Mouse (Mus musculus) cerebellum, postnatal 10 days (tissue): Measurements from ENCODE around the gene Nek8.
"Not testable (repeated sequence)": the region's sequence is repeated elsewhere in the genome, so short reads cannot be mapped to it uniquely, and the experiment has no call there.

Experiments
- DNase-seq, 2 experiments: peaks; one replicate each; pipeline ENCODE4 v3.0.0; 2021; ENCODE audit warnings: mixed read lengths in 2 of 2

Nek8 gene

GRCm38 (mm10) chr11:78137584-78137983 is 38.9 kb downstream of the Nek8 start:
- no peak for DNase-seq

- DNase-seq: no peak
These were observed 40.3 kb downstream of the Nek8 start for GRCm38 (mm10) chr11:78136132-78136531.

GRCm38 (mm10) chr11:78135314-78135713 is 41.2 kb downstream of the Nek8 start:
- not testable (repeated sequence) for DNase-seq

GRCm38 (mm10) chr11:78134344-78134743 is 42.1 kb downstream of the Nek8 start:
- no peak for DNase-seq

GRCm38 (mm10) chr11:78133915-78134314 is 42.6 kb downstream of the Nek8 start:
- DNase-seq: no peak

GRCm38 (mm10) chr11:78129458-78129857 is 47.0 kb downstream of the Nek8 start:
- no peak for DNase-seq

GRCm38 (mm10) chr11:78126739-78127138 is 49.7 kb downstream of the Nek8 start:
- DNase-seq: no peak

- no peak for DNase-seq
These were observed 50.8 kb downstream of the Nek8 start for GRCm38 (mm10) chr11:78125691-78126090.

- DNase-seq: no peak
These were observed 52.7 kb downstream of the Nek8 start for GRCm38 (mm10) chr11:78123782-78124181.

GRCm38 (mm10) chr11:78122815-78123214 is 53.7 kb downstream of the Nek8 start:
- DNase-seq: no peak

GRCm38 (mm10) chr11:78121176-78121575 is 55.3 kb downstream of the Nek8 start:
- DNase-seq: peak; percentile 22 to 36

- DNase-seq: no peak
These were observed 56.6 kb downstream of the Nek8 start for GRCm38 (mm10) chr11:78119898-78120297.

GRCm38 (mm10) chr11:78118467-78118866 is 58.0 kb downstream of the Nek8 start:
- DNase-seq: no peak

- no peak for DNase-seq
These were observed 60.4 kb downstream of the Nek8 start for GRCm38 (mm10) chr11:78116146-78116410.
